Mouse (Mus musculus): ENCODE results near the gene Glod4. TPM values are rescaled to one million over a fixed set of nuclear protein-coding genes. Genes with fewer than 3 reads are reported as not detected.
A peak's percentile ranks its signal among the peaks of the same experiment; 100 is the strongest.

The Glod4 gene
- polyA plus RNA-seq, 1 experiment from 2014 or later = 111 TPM

- Histone ChIP-seq H3K36me3 (peaks cover 18% of the 10 kb centered on the region; the same call in 1 of the 2 replicates), H3K4me1 (peaks cover 32% of the 10 kb centered on the region), H3K9ac (no peak overlapping the region), H3K4me2 (replicated peaks) (no peak overlapping the region), H3K4me3 (no peak overlapping the region), H3K9me3 (no peaks in the 10 kb centered on the region), H3K27ac (no peak overlapping the region), H3K27me3 (replicated peaks) (no peaks in the 10 kb centered on the region)
- 71% methylated on average over 4 of the region's 4 CpGs for WGBS
- ATAC-seq (ENCODE audit: low FRiP score, low read depth) = no peak
Observed at GRCm38 (mm10) chr11:76255431-76256001, 12.0 kb upstream of the Glod4 start.

DNA sequence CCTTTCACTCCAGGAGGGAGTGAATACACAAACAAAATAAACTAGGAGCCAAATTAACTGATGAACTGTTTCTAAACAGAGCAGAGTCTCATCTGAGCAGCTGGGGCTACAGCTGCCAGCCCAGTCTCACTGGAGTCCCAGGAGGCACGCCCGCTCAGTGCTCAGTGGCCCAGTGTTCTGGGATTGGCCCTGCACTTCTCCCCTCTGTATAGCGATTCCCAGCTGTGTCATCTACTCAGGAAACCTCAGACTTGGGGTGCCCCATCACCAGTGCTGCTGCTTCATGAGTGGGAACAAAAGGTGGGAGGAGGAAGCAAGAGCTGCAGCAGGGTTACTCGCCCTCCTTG lies 10.4 kb upstream of the Glod4 start:
- H3K27ac ChIP-seq = no peak overlapping the region
- H3K4me2 ChIP-seq (replicated peaks) = no peak overlapping the region
- H3K9me3 ChIP-seq = no peaks in the 10 kb centered on the region
- peaks cover 20% of the 10 kb centered on the region for H3K4me1 ChIP-seq
- H3K4me3 ChIP-seq = no peak overlapping the region
- H3K27me3 ChIP-seq (replicated peaks) = no peaks in the 10 kb centered on the region
- H3K36me3 ChIP-seq = peaks cover 31% of the 10 kb centered on the region
- H3K9ac ChIP-seq = 0 out of 2 replicates have a peak overlapping the region, but pooled peaks have one; percentile 18
- 57% methylated on average over 4 of the region's 4 CpGs for WGBS
- peak; percentile 59; the same call in 1 of the 2 replicates for ATAC-seq (ENCODE audit: low FRiP score, low read depth)

GRCm38 (mm10) chr11:76253145-76253917 lies 9.8 kb upstream of the Glod4 start:
- peak; percentile 86 for ATAC-seq (ENCODE audit: low FRiP score, low read depth)
- H3K4me2 ChIP-seq (replicated peaks) = no peak overlapping the region
- WGBS = 46% methylated on average over 5 of the region's 5 CpGs
- no peaks in the 10 kb centered on the region for H3K9me3 ChIP-seq
- peaks cover 32% of the 10 kb centered on the region for H3K36me3 ChIP-seq
- H3K27me3 ChIP-seq (replicated peaks) = no peaks in the 10 kb centered on the region
- H3K4me1 ChIP-seq = peaks cover 20% of the 10 kb centered on the region
- H3K9ac ChIP-seq = 0 out of 2 replicates have a peak overlapping the region, but pooled peaks have one; percentile 18
- H3K27ac ChIP-seq = no peak overlapping the region
- H3K4me3 ChIP-seq = no peak overlapping the region

DNA sequence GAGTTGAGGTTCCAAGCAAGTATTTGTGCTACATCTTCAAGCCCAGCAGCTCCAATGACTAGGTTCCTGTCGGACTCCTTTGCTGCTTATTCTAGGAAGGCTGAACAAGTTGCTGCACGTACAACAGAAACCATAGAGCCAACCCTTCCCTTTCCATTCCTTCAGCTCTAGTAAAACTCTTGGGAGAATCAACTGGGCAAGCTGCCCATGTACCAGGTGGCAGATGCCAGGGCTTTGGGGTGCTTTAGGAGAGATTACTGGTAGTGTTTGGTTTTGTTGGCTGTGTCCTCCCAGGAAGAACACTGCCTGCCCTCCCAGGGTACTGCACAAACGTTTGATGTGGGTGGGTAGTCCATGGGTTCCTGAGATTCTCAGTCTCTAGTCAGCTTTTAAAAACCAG lies 8.5 kb upstream of the Glod4 start:
- 62% methylated on average over 3 of the region's 3 CpGs for WGBS
- Histone ChIP-seq H3K9me3 (no peaks in the 10 kb centered on the region), H3K27ac (no peak overlapping the region), H3K4me1 (peaks cover 20% of the 10 kb centered on the region), H3K4me2 (replicated peaks) (no peak overlapping the region), H3K4me3 (no peak overlapping the region), H3K27me3 (replicated peaks) (no peaks in the 10 kb centered on the region), H3K36me3 (peaks cover 28% of the 10 kb centered on the region), H3K9ac (no peak overlapping the region)
- ATAC-seq (ENCODE audit: low FRiP score, low read depth) = no peak

- Histone ChIP-seq H3K27ac (no peak overlapping the region), H3K36me3 (peaks cover 24% of the 10 kb centered on the region), H3K4me3 (no peak overlapping the region), H3K4me2 (replicated peaks) (no peak overlapping the region), H3K9me3 (no peaks in the 10 kb centered on the region), H3K9ac (no peak overlapping the region), H3K27me3 (replicated peaks) (no peaks in the 10 kb centered on the region), H3K4me1 (peaks cover 16% of the 10 kb centered on the region)
- ATAC-seq (ENCODE audit: low FRiP score, low read depth) = no peak
- WGBS = 54% methylated on average over 2 of the region's 2 CpGs
Observed at GRCm38 (mm10) chr11:76247239-76247638, 3.7 kb upstream of the Glod4 start.

DNA sequence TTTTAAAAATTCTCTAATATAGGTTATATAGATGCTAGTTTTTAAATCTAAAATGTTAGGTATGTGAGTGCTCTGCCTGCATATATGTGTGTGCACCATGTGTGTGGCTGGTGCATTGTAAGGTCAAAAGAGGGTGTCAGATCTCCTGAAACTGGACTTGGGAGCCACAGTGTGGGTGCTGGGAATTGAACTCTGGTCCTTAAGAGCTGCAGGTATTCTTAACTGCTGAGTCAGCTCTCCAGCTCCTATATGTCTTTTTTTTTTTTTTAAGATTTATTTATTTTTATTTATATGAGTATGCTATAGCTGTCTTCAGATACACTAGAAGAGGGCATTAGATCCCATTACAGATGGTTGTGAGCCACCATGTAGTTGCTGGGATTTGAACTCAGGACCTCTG lies 2.9 kb upstream of the Glod4 start:
- H3K4me2 ChIP-seq (replicated peaks) = no peak overlapping the region
- H3K9ac ChIP-seq = no peak overlapping the region
- peaks cover 16% of the 10 kb centered on the region for H3K4me1 ChIP-seq
- H3K9me3 ChIP-seq = no peaks in the 10 kb centered on the region
- ATAC-seq (ENCODE audit: low FRiP score, low read depth) = no peak
- no peak overlapping the region for H3K4me3 ChIP-seq
- no peak overlapping the region for H3K27ac ChIP-seq
- no peaks in the 10 kb centered on the region for H3K27me3 ChIP-seq (replicated peaks)
- H3K36me3 ChIP-seq = peaks cover 24% of the 10 kb centered on the region

- WGBS = 4% methylated on average over 34 of the region's 34 CpGs
- H3K4me3 ChIP-seq = peak overlapping the region; percentile 83
- H3K4me1 ChIP-seq = peaks cover 16% of the 10 kb centered on the region
- peak overlapping the region; percentile 89 for H3K4me2 ChIP-seq (replicated peaks)
- no peak overlapping the region for H3K27ac ChIP-seq
- peak; percentile 73 for ATAC-seq (ENCODE audit: low FRiP score, low read depth)
- peak overlapping the region; percentile 67 for H3K9ac ChIP-seq
- H3K36me3 ChIP-seq = peaks cover 12% of the 10 kb centered on the region
- H3K9me3 ChIP-seq = no peaks in the 10 kb centered on the region
- no peaks in the 10 kb centered on the region for H3K27me3 ChIP-seq (replicated peaks)
Observed at GRCm38 (mm10) chr11:76243811-76244546, 454 bp upstream of the Glod4 start.

DNA sequence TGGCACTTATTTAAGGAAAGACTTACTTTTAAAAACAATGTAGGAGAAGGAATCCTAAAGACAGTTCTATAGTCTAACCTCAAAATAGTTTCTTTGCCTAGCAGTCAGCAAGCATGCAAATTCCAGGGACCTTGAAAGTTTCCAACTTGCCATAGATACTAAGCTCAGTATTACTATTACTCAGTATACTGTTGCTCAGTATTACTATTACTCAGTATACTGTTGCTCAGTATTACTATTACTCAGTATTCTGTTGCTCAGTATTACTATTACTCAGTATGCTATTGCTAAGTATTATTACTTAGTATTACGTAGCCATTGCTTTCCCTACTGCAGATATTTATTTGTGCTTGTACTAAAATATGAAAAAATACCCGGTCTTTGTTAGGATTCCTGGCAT lies 3.8 kb downstream of the Glod4 start:
- Histone ChIP-seq H3K27ac (no peak overlapping the region), H3K9me3 (no peaks in the 10 kb centered on the region), H3K9ac (no peak overlapping the region), H3K27me3 (replicated peaks) (no peaks in the 10 kb centered on the region), H3K4me3 (no peak overlapping the region), H3K36me3 (peaks cover 37% of the 10 kb centered on the region), H3K4me2 (replicated peaks) (no peak overlapping the region), H3K4me1 (peaks cover 12% of the 10 kb centered on the region)
- ATAC-seq (ENCODE audit: low FRiP score, low read depth) = no peak
- 97% methylated on average over 2 of the region's 2 CpGs for WGBS

- Histone ChIP-seq H3K4me3 (no peak overlapping the region), H3K27ac (no peak overlapping the region), H3K9ac (no peak overlapping the region), H3K36me3 (peaks cover 66% of the 10 kb centered on the region), H3K9me3 (no peaks in the 10 kb centered on the region), H3K4me2 (replicated peaks) (no peak overlapping the region), H3K27me3 (replicated peaks) (no peaks in the 10 kb centered on the region), H3K4me1 (no peaks in the 10 kb centered on the region)
- 94% methylated on average over 3 of the region's 3 CpGs for WGBS
- ATAC-seq (ENCODE audit: low FRiP score, low read depth) = no peak
Observed at GRCm38 (mm10) chr11:76236136-76236535, 7.4 kb downstream of the Glod4 start.

GRCm38 (mm10) chr11:76225051-76225450 lies 18.5 kb downstream of the Glod4 start:
- no peak overlapping the region for H3K27ac ChIP-seq
- no peak overlapping the region for H3K4me3 ChIP-seq
- no peak for ATAC-seq (ENCODE audit: low FRiP score, low read depth)
- peaks cover 24% of the 10 kb centered on the region for H3K36me3 ChIP-seq
- no peak overlapping the region for H3K9ac ChIP-seq
- H3K9me3 ChIP-seq = no peaks in the 10 kb centered on the region
- H3K4me1 ChIP-seq = no peaks in the 10 kb centered on the region
- no peaks in the 10 kb centered on the region for H3K27me3 ChIP-seq (replicated peaks)
- H3K4me2 ChIP-seq (replicated peaks) = no peak overlapping the region

- no peak overlapping the region for H3K27ac ChIP-seq
- no peaks in the 10 kb centered on the region for H3K9me3 ChIP-seq
- peaks cover 29% of the 10 kb centered on the region for H3K36me3 ChIP-seq
- 94% methylated on average over 5 of the region's 5 CpGs for WGBS
- ATAC-seq (ENCODE audit: low FRiP score, low read depth) = no peak
- H3K27me3 ChIP-seq (replicated peaks) = no peaks in the 10 kb centered on the region
- H3K4me2 ChIP-seq (replicated peaks) = no peak overlapping the region
- H3K9ac ChIP-seq = no peak overlapping the region
- no peaks in the 10 kb centered on the region for H3K4me1 ChIP-seq
- no peak overlapping the region for H3K4me3 ChIP-seq
Observed at GRCm38 (mm10) chr11:76224631-76225030, 18.9 kb downstream of the Glod4 start.

DNA sequence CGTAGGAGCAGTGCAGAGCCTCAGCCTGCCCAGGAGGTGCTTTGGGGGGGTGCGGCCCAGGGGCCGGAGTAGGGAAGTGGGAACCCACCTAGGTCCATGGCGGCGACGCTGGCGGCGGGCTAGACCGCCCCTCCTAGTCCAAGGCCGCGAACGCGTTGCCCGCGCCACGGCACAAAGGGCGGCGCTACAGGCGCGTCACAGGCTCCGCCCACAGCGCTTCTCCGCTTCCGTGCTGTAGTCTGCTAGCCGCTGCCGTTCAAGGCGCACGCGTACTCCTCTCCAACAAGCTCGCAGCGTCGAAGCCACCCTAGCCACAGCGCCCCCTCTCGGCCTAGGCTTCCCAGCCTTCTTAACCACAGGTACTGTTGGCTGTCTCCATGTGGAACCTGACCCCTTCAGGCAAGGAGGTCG lies 26.1 kb downstream of the Glod4 start, which contains the start of the genes Dbil5 and Gemin4:
TSS of gene Dbil5 (plus strand) at position 219 of the 411 bp plus-strand sequence.
TSS of gene Gemin4 (minus strand) at position 275 of the 411 bp plus-strand sequence.
- Histone ChIP-seq H3K36me3 (peaks cover 32% of the 10 kb centered on the region), H3K27me3 (replicated peaks) (no peaks in the 10 kb centered on the region), H3K27ac (0 out of 2 replicates have a peak within 1 kb of the TSS, but pooled peaks have one; percentile 22), H3K4me3 (peak within 1 kb of the TSS; percentile 53), H3K9ac (peak within 1 kb of the TSS; percentile 64), H3K4me1 (peaks cover 5% of the 10 kb centered on the region), H3K4me2 (replicated peaks) (peak within 1 kb of the TSS; percentile 58), H3K9me3 (no peaks in the 10 kb centered on the region)
- WGBS = under 1% methylated on average over 35 of the region's 35 CpGs
- peak; percentile 92 for ATAC-seq (ENCODE audit: low FRiP score, low read depth)
